Mouse (Mus musculus): ENCODE results near the gene Wfdc8.

Wfdc8 gene

DNA sequence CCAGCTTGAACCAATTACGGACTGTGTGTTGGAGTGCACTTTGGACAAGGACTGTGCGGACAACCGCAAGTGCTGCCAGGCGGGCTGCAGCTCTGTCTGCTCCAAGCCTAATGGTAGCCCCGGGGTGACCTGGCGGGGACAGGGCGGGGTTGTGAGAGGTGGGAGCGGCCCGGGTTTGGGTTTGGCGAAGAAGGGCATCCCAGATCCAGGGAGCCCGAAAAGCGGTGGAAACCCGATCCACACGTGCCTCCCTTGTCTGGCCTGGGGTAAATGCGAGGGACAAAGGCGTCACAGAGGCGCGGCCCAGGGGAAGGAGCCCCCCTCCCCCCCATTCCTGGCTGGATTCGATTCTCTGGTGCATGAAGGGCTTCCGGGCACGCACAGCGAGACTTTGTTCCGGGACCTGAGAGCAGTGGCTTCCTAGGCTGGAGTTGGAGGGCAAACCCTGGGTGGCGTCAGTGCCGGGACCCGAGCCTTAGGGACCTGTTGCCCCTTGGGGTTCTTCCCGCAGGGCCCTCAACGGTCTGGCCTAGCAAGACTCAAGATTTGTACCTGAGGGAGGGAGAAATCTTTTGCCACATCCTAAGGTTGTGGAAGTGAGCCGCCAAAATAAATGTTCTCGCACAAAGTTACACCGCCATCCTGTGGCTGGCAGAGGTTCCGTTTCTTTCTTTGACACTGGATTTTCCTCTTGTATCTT, 49.9 kb downstream of the Wfdc8 start:
- DNase-seq (ENCODE audit: extremely low read depth, insufficient read length, low spot score), result peak; percentile 19

DNA sequence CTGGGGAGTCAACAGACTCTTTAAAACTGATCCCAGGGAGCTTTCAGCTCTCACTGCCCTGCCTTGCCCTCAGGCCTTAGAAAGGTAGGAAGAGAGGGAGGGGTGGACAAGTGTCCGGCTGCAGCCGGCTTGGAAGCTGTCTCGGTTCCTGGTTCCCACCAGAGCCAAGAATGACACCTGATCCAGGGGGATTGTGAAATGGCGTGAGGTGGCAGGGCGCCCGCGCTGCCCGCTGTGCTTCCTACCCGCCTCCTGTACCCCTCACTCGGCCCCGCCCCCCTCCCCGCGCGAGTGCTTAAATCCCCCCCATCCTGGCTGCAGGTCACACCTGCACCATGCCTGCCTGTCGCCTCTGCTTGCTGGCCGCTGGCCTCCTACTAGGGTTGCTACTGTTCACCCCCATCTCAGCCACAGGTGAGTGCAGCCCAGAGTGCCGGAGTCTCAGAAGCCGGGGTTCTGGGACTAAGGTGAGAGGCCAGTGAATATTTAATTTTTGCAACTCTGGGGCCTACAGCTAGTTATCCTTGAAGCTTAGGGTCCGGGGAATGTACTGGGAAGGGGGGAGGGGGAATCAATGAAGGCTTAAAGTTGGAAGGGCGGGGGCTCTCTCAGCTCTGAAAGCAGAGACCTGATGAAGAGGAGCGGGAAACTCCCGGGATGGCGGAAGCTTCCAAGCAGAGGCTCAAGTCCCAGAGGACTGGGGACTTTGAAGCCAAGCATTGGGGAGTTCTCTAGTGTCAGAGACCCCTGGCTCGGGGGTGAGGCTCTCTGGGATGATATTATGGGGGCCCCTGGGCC, 50.8 kb downstream of the Wfdc8 start, which contains the start of gene Wfdc2:
Gene Wfdc2 (plus strand): TSS at position 23 of the 798 bp plus-strand sequence.
- DNase-seq (ENCODE audit: extremely low read depth, insufficient read length, low spot score), result no peak

DNA sequence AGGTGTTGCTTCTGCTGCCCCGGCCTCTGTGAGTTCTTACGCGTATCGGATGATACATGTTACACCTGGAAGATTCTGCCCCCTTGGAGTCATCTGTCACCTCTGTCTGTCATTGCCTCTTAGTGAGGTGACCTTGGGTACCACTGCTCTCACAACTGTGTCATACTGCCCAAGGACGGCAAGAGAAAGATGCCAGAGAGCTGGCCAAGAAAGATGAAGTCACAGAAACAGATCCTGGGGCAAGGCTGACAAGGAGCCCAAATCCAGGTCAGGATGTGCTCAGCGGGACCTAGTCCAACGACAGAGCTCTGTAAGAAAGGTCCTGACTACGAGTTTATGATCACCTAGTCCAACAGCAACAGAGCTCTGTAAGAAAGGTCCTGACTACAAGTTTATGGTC, 53.3 kb downstream of the Wfdc8 start:
- no peak for DNase-seq (ENCODE audit: extremely low read depth, insufficient read length, low spot score)

DNA sequence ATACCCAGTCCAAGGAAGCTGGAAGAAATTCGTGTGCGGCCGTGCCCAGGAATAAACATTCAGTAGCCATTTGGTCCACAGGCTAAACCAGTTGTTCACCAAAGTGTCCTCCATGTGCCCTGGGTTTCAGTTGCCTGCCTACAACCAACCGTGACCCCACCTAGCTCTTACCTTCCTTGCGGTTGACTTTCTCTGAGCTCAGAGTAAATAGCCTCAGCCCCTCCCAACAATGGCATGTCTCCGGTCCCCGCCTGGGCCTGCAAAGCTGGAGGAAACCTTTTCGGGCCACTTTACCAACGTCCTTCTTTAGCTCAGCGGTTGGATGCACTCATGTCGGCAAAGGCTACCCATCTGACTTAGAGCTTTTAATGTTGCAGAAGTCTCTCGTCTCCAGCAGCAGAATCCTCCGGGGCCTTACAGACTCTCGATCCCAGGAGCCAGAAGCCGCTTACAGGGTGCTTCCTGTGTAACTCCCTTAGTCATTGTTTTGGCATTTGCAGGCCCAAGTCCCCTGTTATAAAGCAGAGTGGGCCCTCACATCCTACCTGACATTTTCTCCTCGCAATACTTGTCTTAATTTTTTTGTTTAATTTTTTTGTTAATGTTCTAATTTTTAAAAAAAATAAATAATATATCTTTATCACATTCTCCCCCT, 54.3 kb downstream of the Wfdc8 start:
- DNase-seq (ENCODE audit: extremely low read depth, insufficient read length, low spot score), result peak; percentile 39

DNA sequence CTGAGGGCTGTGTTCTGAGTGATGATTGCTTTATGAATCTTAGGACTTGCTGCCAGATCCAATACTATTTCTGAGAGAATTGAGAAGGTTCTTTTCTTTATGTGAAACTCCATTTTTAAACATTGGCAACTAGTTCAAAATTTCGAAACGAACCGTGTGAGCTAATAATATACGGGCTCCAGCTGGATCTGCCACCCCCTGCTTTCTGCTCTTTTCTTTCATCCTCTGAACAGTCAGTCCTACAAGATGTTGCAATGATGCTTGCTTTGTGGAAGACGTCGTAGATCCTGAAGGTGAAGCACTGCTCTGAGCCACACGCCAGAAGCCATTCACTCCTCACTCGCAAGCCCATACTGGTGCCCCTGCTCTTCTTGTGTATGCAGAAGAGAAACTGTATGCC, 55.0 kb downstream of the Wfdc8 start:
- DNase-seq (ENCODE audit: extremely low read depth, insufficient read length, low spot score), result no peak

GRCm38 (mm10) chr2:164551502-164551901, 61.9 kb downstream of the Wfdc8 start:
- DNase-seq (ENCODE audit: extremely low read depth, insufficient read length, low spot score), result no peak

DNA sequence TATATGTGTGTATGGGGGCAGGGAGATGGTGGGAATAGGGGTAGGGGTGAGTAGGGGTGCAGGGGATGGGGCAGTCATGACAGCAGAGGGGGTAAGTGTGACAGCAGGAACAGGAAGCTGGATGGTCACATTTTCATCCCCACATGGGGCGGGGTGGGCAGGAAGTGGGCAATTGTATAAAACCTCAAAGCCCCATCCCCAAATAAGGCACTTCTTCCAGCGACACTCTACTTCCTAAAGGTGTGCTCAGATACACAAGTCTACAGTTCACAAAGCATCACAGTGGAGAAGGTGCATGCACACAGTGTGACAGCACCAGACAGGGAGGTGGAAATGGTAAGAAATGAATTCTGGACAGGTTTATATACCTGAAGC, 62.5 kb downstream of the Wfdc8 start:
- no peak for DNase-seq (ENCODE audit: extremely low read depth, insufficient read length, low spot score)

DNA sequence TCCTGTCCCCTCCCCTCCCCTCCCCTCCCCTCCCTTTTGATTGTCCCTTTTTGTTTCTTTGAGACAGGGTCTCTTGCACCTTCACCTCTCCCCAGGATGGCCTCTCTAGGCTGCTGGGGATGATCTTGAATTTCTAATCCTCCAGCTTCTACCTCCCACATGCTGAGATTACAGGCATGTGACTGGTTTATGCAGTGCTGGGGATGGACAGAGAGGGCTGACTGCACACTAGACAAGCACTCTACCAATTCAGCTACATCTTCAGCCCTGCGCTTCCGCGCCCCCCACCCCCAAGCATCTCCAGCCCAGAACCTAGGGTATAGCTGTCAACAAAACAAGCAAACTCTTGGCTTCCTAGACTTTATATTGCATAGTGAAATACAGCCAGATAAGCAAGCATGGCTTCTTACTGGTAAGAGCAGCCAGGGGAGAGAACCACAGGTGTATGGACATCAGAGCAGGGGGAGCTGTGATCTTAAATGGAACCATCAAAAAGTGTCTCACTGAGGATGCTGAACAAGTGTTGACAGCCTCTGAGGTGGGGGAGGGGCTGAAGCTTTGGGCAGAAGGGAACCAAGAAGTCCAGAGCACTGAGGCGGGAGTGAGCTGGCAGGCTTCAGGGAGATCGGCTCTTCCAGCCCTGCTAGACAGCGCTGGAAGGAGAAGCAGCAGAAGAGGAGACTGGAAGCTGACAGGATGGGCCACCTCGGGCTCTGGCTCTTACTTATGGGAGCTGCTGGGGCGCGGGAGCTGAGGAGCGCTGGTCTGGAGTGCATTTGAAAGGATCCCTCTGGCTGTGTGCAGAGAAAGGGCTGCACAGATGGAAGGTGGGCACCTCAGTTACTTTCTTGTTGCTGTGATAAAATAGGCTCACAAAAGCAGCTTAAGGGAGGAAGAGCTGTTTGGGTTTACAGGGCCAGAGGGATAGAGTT, 63.2 kb downstream of the Wfdc8 start:
- no peak for DNase-seq (ENCODE audit: extremely low read depth, insufficient read length, low spot score)

DNA sequence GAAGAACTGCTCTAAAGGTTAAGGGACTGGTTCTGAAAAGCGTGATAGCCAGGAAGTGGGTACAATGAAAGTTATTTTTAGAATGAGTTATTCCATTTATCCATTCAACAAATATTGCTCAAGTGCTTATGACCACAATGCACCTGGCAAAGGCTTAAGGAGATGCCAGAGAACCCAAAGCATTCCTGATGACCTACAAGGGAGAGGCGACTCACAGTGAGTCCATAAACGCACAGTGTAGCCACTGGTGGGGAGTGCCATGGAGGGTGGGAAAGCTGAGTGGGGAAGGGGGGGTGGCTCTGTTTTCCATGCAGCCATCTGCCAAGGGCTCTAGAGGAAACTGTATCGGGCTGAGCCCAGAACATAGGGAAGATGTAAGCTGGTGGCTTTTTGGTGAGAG, 64.1 kb downstream of the Wfdc8 start:
- peak; percentile 62 for DNase-seq (ENCODE audit: extremely low read depth, insufficient read length, low spot score)

Measured in 3134 (cell line).